Mouse (Mus musculus): ENCODE measurements around the gene Srsf7.

DNA sequence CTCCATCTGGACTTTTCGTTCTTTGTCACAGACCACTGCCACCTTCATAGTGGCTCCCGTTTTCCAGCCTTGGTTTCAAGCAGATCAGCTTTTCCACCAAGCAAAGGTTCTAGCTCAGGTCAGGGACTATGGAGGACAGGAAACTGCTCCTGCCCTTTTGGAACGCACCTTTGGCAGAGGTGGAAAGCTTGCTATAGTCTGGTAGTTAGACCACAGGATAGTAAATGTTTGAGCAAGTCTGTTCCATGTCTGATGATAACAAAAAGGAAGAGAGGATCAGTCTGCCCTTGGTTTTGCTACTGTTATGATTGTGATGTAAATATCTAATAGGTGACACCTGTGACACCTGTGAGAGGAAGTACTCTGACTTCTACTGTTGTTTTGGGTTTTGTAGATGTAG is 31.1 kb downstream of the Srsf7 start:
- TF ChIP-seq ZC3H11A (IDR thresholded peaks at IDR 0.05; ENCODE audit: borderline replicate concordance, low read depth, low read length): no peak
- TF ChIP-seq CHD2 (IDR thresholded peaks at IDR 0.05; ENCODE audit: low read depth, low read length): no peak
- TF ChIP-seq ZNF384 (IDR thresholded peaks at IDR 0.05; ENCODE audit: low read depth, low read length): no peak
- no peak for TF ChIP-seq HCFC1 (IDR thresholded peaks at IDR 0.05; ENCODE audit: borderline replicate concordance, insufficient read depth, low read length)
- no peak for TF ChIP-seq MAFK (IDR thresholded peaks at IDR 0.05; ENCODE audit: insufficient read depth, low read depth, low read length)
